Mouse (Mus musculus) heart, postnatal 0 days (tissue): ENCODE data around the gene Olfr60. TPM values are rescaled to one million over a fixed set of nuclear protein-coding genes. Genes with fewer than 3 reads are reported as not detected.

Experiments
- ATAC-seq: fragments of 200-750 bp; cut with Nextera tagmentation; 2 replicates; pipeline ENCODE4 v1.8.0; 2017; ENCODE audit warnings: low read depth, moderate number of reproducible peaks, moderate library complexity; ENCODE audit not compliant: insufficient read depth
- DNase-seq: peaks from one replicate; pipeline ENCODE4 v3.0.0-alpha.2; 2016; ENCODE audit warnings: low spot score
- H3K27ac ChIP-seq: fragments of 300-500 bp; sonication (generic); 2 replicates; pipeline ENCODE4 v1.5.1; 2014; ENCODE audit warnings: low read depth, mild to moderate bottlenecking
- H3K27me3 ChIP-seq: fragments of 300-500 bp; sonication (generic); 2 replicates; pipeline ENCODE4 v1.6.1; 2014; ENCODE audit warnings: low read length, mixed read lengths; ENCODE audit not compliant: control insufficient read depth, insufficient read depth
- H3K36me3 ChIP-seq: fragments of 300-500 bp; sonication (generic); replicated peaks from 2 replicates; pipeline ENCODE4 v1.6.1; 2014; ENCODE audit warnings: low read length, mixed read lengths; ENCODE audit not compliant: control insufficient read depth, insufficient read depth
- H3K4me1 ChIP-seq: fragments of 300-500 bp; sonication (generic); 2 replicates; pipeline ENCODE4 v1.6.1; 2014; ENCODE audit warnings: antibody characterized with exemption; ENCODE audit not compliant: control insufficient read depth, insufficient read depth
- H3K4me2 ChIP-seq: fragments of 300-500 bp; sonication (generic); 2 replicates; pipeline ENCODE4 v1.6.1; 2014; ENCODE audit warnings: low read depth, mild to moderate bottlenecking, low read length, moderate library complexity
- H3K4me3 ChIP-seq: fragments of 300-500 bp; sonication (generic); 2 replicates; pipeline ENCODE4 v1.5.1; 2014; ENCODE audit warnings: low read depth, low read length
- H3K9ac ChIP-seq: fragments of 300-500 bp; sonication (generic); replicated peaks from 2 replicates; pipeline ENCODE4 v1.6.1; 2014; ENCODE audit warnings: low read depth, low read length, mixed read lengths
- H3K9me3 ChIP-seq: fragments of 300-500 bp; sonication (generic); replicated peaks from 2 replicates; pipeline ENCODE4 v1.6.1; 2016; ENCODE audit warnings: low read length; ENCODE audit not compliant: control insufficient read depth
- CTCF ChIP-seq: IDR thresholded peaks from 2 replicates; pipeline ENCODE4 v1.5.1; 2016; ENCODE audit warnings: antibody characterized with exemption, control low read depth, low read depth
- EP300 ChIP-seq: IDR thresholded peaks from 2 replicates; pipeline ENCODE4 v1.6.1; 2016; ENCODE audit warnings: antibody characterized with exemption, low read depth
- WGBS: fragments of 180-500 bp; shearing (Covaris S2); extraction: QIAGEN DNeasy Blood & Tissue Kit; methylation state at CpG from one replicate; pipeline ENCODE4 v1.1.7; 2014; 5-methylcytosine and 5-hydroxymethylcytosine counted together
- polyA plus RNA-seq: library from polyadenylated mRNA; unstranded; fragments of >200 nt; fragmentation: Nextera tagmentation; extraction: Ambion mirVana; gene quantifications from 2 replicates; pipeline ENCODE4 v1.2.1, GENCODE M21; 2015
- total RNA-seq: library from RNA; depleted of rRNA; stranded (reverse); fragments of >200 nt; gene quantifications from 2 replicates; pipeline ENCODE4 v1.2.3, GENCODE M21; 2014; ENCODE audit warnings: low replicate concordance; rRNA removed

The Olfr60 gene
- total RNA-seq (not detected in 2 replicates), polyA plus RNA-seq (not detected in 2 replicates)

DNA sequence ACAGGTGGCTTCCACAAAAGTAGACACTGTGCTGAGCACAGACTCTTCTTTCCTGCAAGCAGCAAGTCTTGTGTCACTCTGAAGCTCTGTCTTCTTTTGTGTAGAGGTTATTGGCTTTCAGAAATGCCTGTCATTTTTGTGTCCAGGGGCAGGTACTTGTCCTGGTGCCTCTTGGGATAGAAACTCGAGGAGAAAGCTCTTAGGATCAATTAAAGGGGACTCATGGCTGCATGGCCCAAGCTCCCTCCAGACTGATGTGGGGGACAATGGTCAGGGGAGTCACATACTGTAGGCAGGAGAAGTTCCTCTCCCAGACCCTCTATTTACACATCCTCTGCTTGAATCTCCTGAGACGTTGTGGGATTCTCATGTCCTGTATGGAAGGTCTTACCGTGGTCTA lies at the start of gene Olfr60:
TSS of gene Olfr60 (minus strand) at position 101 of the 400 bp plus-strand sequence.
- Histone ChIP-seq H3K27me3 (no peaks in the 10 kb centered on the region), H3K4me2 (no peak within 1 kb of the TSS), H3K9me3 (no peaks in the 10 kb centered on the region), H3K9ac (no peak within 1 kb of the TSS), H3K36me3 (no peaks in the 10 kb centered on the region), H3K4me1 (no peaks in the 10 kb centered on the region), H3K4me3 (no peak within 1 kb of the TSS), H3K27ac (no peak within 1 kb of the TSS)
- 58% methylated on average over 3 of the region's 3 CpGs for WGBS
- ATAC-seq (no peak), DNase-seq (no peak)
- no peak for TF ChIP-seq EP300
- no peak for TF ChIP-seq CTCF

DNA sequence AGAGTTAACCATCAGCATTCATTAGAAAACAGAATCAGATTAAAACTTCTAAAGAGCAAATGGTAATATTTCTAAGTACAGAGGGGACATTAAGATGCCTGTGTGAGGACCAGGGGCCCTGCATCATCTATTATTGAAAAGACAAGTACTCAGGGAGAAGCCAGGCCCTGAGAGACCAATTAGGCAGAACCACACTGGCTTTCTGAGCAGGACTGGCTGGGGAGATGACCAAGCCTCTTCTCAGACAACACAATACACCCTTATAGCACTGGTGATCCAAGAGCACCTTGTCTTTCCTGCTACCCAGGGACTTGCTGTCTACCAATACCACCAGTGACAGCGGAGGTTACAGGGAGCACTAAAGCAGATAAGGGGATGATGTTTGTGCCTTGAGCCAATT lies 41.3 kb upstream of the Olfr60 start, which contains the start of gene Olfr531:
TSS of gene Olfr531 (minus strand) at position 101 of the 400 bp plus-strand sequence.
- Histone ChIP-seq H3K4me2 (no peak within 1 kb of the TSS), H3K4me3 (no peak within 1 kb of the TSS), H3K27ac (no peak within 1 kb of the TSS), H3K36me3 (no peaks in the 10 kb centered on the region), H3K9ac (no peak within 1 kb of the TSS), H3K4me1 (no peaks in the 10 kb centered on the region), H3K9me3 (0 out of 2 replicates have a peak, but pooled peaks cover 3% of the 10 kb centered on the region), H3K27me3 (no peaks in the 10 kb centered on the region)
- TF ChIP-seq CTCF (no peak), EP300 (no peak)
- ATAC-seq, result no peak
- DNase-seq, result no peak
- 55% methylated on average over 1 of the region's 1 CpGs for WGBS

- 75% methylated on average over 2 of the region's 2 CpGs for WGBS
- no peaks in the 10 kb centered on the region for H3K9me3 ChIP-seq
- H3K27me3 ChIP-seq, result no peaks in the 10 kb centered on the region
- H3K4me1 ChIP-seq, result no peaks in the 10 kb centered on the region
- TF ChIP-seq CTCF, result no peak
- no peak for TF ChIP-seq EP300
- no peak overlapping the region for H3K27ac ChIP-seq
- DNase-seq, result no peak
- no peak overlapping the region for H3K4me3 ChIP-seq
- no peak overlapping the region for H3K9ac ChIP-seq
- H3K4me2 ChIP-seq, result no peak overlapping the region
- ATAC-seq, result no peak
- H3K36me3 ChIP-seq, result no peaks in the 10 kb centered on the region
These were observed 15.4 kb upstream of the Olfr60 start for GRCm38 (mm10) chr7:140376911-140377310.

GRCm38 (mm10) chr7:140376231-140376630 lies 14.8 kb upstream of the Olfr60 start, which contains the start of gene Olfr530:
Olfr530 (minus strand) TSS chr7:140376331.
- no peak for ATAC-seq
- H3K4me3 ChIP-seq, result no peak within 1 kb of the TSS
- TF ChIP-seq EP300 (no peak), CTCF (no peak)
- WGBS, result 26% methylated on average over 1 of the region's 1 CpGs
- H3K4me1 ChIP-seq, result no peaks in the 10 kb centered on the region
- DNase-seq, result no peak
- H3K27me3 ChIP-seq, result no peaks in the 10 kb centered on the region
- no peak within 1 kb of the TSS for H3K27ac ChIP-seq
- no peak within 1 kb of the TSS for H3K4me2 ChIP-seq
- H3K9ac ChIP-seq, result no peak within 1 kb of the TSS
- H3K9me3 ChIP-seq, result no peaks in the 10 kb centered on the region
- H3K36me3 ChIP-seq, result no peaks in the 10 kb centered on the region

DNA sequence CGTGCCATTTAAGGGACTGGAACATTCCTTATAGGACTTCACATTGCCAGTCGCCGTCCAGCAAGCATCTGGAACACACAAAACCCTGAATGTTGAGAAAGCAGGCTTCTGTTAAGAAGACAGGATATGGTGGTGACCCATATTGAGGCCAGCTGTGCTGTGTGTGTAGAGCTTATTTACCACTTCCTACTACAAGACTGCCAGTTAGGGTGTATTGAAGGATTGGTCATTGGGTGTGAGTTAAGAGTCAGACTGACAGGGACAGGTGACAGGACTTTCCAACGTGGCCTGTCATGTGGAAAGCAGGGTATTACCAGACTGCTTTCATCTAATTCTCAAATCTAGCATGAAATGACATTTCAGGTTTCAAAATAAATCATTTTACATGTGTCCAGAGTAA lies 12.8 kb upstream of the Olfr60 start:
- no peaks in the 10 kb centered on the region for H3K9me3 ChIP-seq
- WGBS, result 67% methylated on average over 4 of the region's 4 CpGs
- no peak for ATAC-seq
- no peak overlapping the region for H3K27ac ChIP-seq
- no peaks in the 10 kb centered on the region for H3K36me3 ChIP-seq
- H3K4me1 ChIP-seq, result no peaks in the 10 kb centered on the region
- H3K4me2 ChIP-seq, result no peak overlapping the region
- no peak overlapping the region for H3K4me3 ChIP-seq
- H3K27me3 ChIP-seq, result no peaks in the 10 kb centered on the region
- no peak overlapping the region for H3K9ac ChIP-seq
- TF ChIP-seq CTCF, result no peak
- no peak for TF ChIP-seq EP300
- DNase-seq, result no peak

GRCm38 (mm10) chr7:140333717-140334116 lies 27.8 kb downstream of the Olfr60 start, which contains the start of gene Olfr527:
Olfr527 (plus strand) TSS chr7:140334017.
- no peak within 1 kb of the TSS for H3K4me2 ChIP-seq
- WGBS, result 66% methylated on average over 2 of the region's 2 CpGs
- H3K4me1 ChIP-seq, result no peaks in the 10 kb centered on the region
- H3K27ac ChIP-seq, result no peak within 1 kb of the TSS
- H3K9me3 ChIP-seq, result no peaks in the 10 kb centered on the region
- TF ChIP-seq CTCF (no peak), EP300 (no peak)
- no peaks in the 10 kb centered on the region for H3K27me3 ChIP-seq
- H3K4me3 ChIP-seq, result no peak within 1 kb of the TSS
- ATAC-seq, result no peak
- H3K36me3 ChIP-seq, result no peaks in the 10 kb centered on the region
- H3K9ac ChIP-seq, result no peak within 1 kb of the TSS
- DNase-seq, result no peak
